Mouse (Mus musculus): Measurements from ENCODE around the gene Klf13.

DNA sequence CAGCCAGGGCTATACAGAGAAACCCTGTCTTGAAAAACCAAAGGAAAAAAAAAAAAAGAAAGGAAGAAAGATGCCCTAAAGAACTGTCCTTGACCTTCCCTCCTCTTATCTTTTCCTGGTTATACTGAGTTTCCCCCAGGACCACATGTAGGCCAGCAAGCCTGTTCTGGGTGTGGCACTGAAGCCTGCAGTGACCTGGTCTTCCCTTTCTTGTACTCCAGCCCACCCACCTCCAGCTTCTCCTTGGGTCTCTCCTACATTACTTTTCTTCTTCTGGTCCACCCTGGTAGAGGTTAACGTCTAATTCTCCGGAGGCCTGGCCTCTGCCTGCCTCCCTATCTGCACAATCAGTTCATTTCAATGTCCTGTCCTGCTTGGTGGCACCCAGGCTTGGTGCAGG lies 16.7 kb upstream of the Klf13 start:
- TF ChIP-seq CTCF (IDR thresholded peaks at IDR 0.05; ENCODE audit: low read depth) = no peak
- TF ChIP-seq EP300 (optimal IDR thresholded peaks at IDR 0.05) = no peak
